Mouse (Mus musculus) kidney, postnatal 0 days (tissue): ENCODE measurements around the gene Ppia. TPM values are rescaled to one million over a fixed set of nuclear protein-coding genes. Genes with fewer than 3 reads are reported as not detected.

Experiments
- ATAC-seq: fragments of 200-750 bp; cut with Nextera tagmentation; replicated peaks from 2 replicates; pipeline ENCODE4 v1.8.0; 2017; ENCODE audit warnings: low read depth, moderate number of reproducible peaks, moderate TSS enrichment, moderate library complexity; ENCODE audit not compliant: low FRiP score
- DNase-seq: peaks from one replicate; pipeline ENCODE4 v3.0.0-alpha.2; 2016; ENCODE audit warnings: low spot score
- H3K27ac ChIP-seq: fragments of 300-500 bp; sonication (generic); 2 replicates; pipeline ENCODE4 v1.5.1; 2014; ENCODE audit warnings: mild to moderate bottlenecking
- H3K27me3 ChIP-seq: fragments of 300-500 bp; sonication (generic); 2 replicates; pipeline ENCODE4 v1.6.1; 2014; ENCODE audit warnings: low read length, mixed read lengths; ENCODE audit not compliant: insufficient read depth
- H3K36me3 ChIP-seq: fragments of 300-500 bp; sonication (generic); 2 replicates; pipeline ENCODE4 v1.6.1; 2014; ENCODE audit warnings: low read length, mixed read lengths; ENCODE audit not compliant: insufficient read depth
- H3K4me1 ChIP-seq: fragments of 300-500 bp; sonication (generic); replicated peaks from 2 replicates; pipeline ENCODE4 v1.6.1; 2014; ENCODE audit warnings: antibody characterized with exemption, low read length, mixed read lengths; ENCODE audit not compliant: insufficient read depth
- H3K4me2 ChIP-seq: fragments of 300-500 bp; sonication (generic); 2 replicates; pipeline ENCODE4 v1.6.1; 2014; ENCODE audit warnings: mild to moderate bottlenecking, low read length, moderate library complexity, mixed read lengths
- H3K4me3 ChIP-seq: fragments of 300-500 bp; sonication (generic); replicated peaks from 2 replicates; pipeline ENCODE4 v1.5.1; 2014; ENCODE audit warnings: low read depth, low read length
- H3K9ac ChIP-seq: fragments of 300-500 bp; sonication (generic); 2 replicates; pipeline ENCODE4 v1.6.1; 2014; ENCODE audit warnings: low read depth, low read length
- H3K9me3 ChIP-seq: fragments of 300-500 bp; sonication (generic); replicated peaks from 2 replicates; pipeline ENCODE4 v1.6.1; 2016; ENCODE audit warnings: low read length, inconsistent platforms, mixed read lengths
- CTCF ChIP-seq: IDR thresholded peaks from 2 replicates; pipeline ENCODE4 v1.5.1; 2016; ENCODE audit warnings: antibody characterized with exemption, low read depth, mild to moderate bottlenecking, moderate library complexity
- WGBS: fragments of 180-500 bp; shearing (Covaris S2); extraction: QIAGEN DNeasy Blood & Tissue Kit; methylation state at CpG from one replicate; pipeline ENCODE4 v1.1.7; 2014; 5-methylcytosine and 5-hydroxymethylcytosine counted together
- polyA plus RNA-seq: library from polyadenylated mRNA; unstranded; fragments of >200 nt; fragmentation: Nextera tagmentation; extraction: Ambion mirVana; gene quantifications from 2 replicates; pipeline ENCODE4 v1.2.1, GENCODE M21; 2015

Ppia gene
- polyA plus RNA-seq, 1 experiment from 2014 or later = 5,791 TPM

GRCm38 (mm10) chr11:6403830-6404405 lies 11.3 kb upstream of the Ppia start:
- no peak for ATAC-seq
- peaks cover 61% of the 10 kb centered on the region for H3K36me3 ChIP-seq

GRCm38 (mm10) chr11:6404699-6405566 lies 10.3 kb upstream of the Ppia start:
- TF ChIP-seq CTCF = no peak
- H3K4me3 ChIP-seq = no peak overlapping the region
- H3K9ac ChIP-seq = peak overlapping the region; percentile 37; the same call in 1 of the 2 replicates
- peaks cover 51% of the 10 kb centered on the region for H3K36me3 ChIP-seq
- H3K4me1 ChIP-seq = peaks cover 26% of the 10 kb centered on the region; the same call in 1 of the 2 replicates
- peak overlapping the region; percentile 89 for H3K27ac ChIP-seq
- no peaks in the 10 kb centered on the region for H3K27me3 ChIP-seq
- H3K4me2 ChIP-seq = no peak overlapping the region
- DNase-seq (no peak), ATAC-seq (no peak; the same call in 1 of the 2 replicates)
- no peaks in the 10 kb centered on the region for H3K9me3 ChIP-seq
- WGBS = 72% methylated on average over 9 of the region's 9 CpGs

More at GRCm38 (mm10) chr11:6403830-6404405, 11.3 kb upstream of the Ppia start:
- Histone ChIP-seq H3K4me3 (no peak overlapping the region), H3K4me2 (no peak overlapping the region), H3K4me1 (peaks cover 26% of the 10 kb centered on the region; the same call in 1 of the 2 replicates), H3K9ac (no peak overlapping the region), H3K27me3 (no peaks in the 10 kb centered on the region), H3K9me3 (no peaks in the 10 kb centered on the region), H3K27ac (0 out of 2 replicates have a peak overlapping the region, but pooled peaks have one; percentile 19)
- WGBS = 91% methylated on average over 5 of the region's 5 CpGs
- no peak for TF ChIP-seq CTCF
- no peak for DNase-seq

GRCm38 (mm10) chr11:6405591-6406081 lies 9.6 kb upstream of the Ppia start:
- Histone ChIP-seq H3K36me3 (peaks cover 45% of the 10 kb centered on the region), H3K4me1 (peaks cover 26% of the 10 kb centered on the region; the same call in 1 of the 2 replicates), H3K4me2 (no peak overlapping the region), H3K27me3 (no peaks in the 10 kb centered on the region), H3K9ac (peak overlapping the region; percentile 37; the same call in 1 of the 2 replicates), H3K27ac (peak overlapping the region; percentile 89), H3K4me3 (no peak overlapping the region), H3K9me3 (no peaks in the 10 kb centered on the region)
- no peak; the same call in 1 of the 2 replicates for ATAC-seq
- DNase-seq = peak; percentile 64
- TF ChIP-seq CTCF = no peak
- 34% methylated on average over 4 of the region's 4 CpGs for WGBS

GRCm38 (mm10) chr11:6406251-6407161 lies 8.7 kb upstream of the Ppia start:
- no peaks in the 10 kb centered on the region for H3K27me3 ChIP-seq
- peaks cover 37% of the 10 kb centered on the region for H3K36me3 ChIP-seq
- peak; percentile 93 for DNase-seq
- H3K4me2 ChIP-seq = peak overlapping the region; percentile 16
- H3K9ac ChIP-seq = peak overlapping the region; percentile 5; the same call in 1 of the 2 replicates
- no peak overlapping the region for H3K4me3 ChIP-seq
- H3K27ac ChIP-seq = peak overlapping the region; percentile 89
- ATAC-seq = peak; percentile 69
- WGBS = 13% methylated on average over 14 of the region's 14 CpGs
- H3K9me3 ChIP-seq = no peaks in the 10 kb centered on the region
- peaks cover 26% of the 10 kb centered on the region; the same call in 1 of the 2 replicates for H3K4me1 ChIP-seq
- TF ChIP-seq CTCF = no peak

- WGBS = 65% methylated on average over 3 of the region's 3 CpGs
- no peak overlapping the region for H3K27ac ChIP-seq
These were observed 8.1 kb upstream of the Ppia start for GRCm38 (mm10) chr11:6407162-6407621.

More at GRCm38 (mm10) chr11:6407162-6407621, 8.1 kb upstream of the Ppia start:
- H3K27me3 ChIP-seq = no peaks in the 10 kb centered on the region
- H3K4me2 ChIP-seq = no peak overlapping the region
- peaks cover 30% of the 10 kb centered on the region for H3K36me3 ChIP-seq
- DNase-seq (no peak), ATAC-seq (no peak)
- H3K4me3 ChIP-seq = no peak overlapping the region
- peaks cover 26% of the 10 kb centered on the region; the same call in 1 of the 2 replicates for H3K4me1 ChIP-seq
- TF ChIP-seq CTCF = no peak
- H3K9me3 ChIP-seq = no peaks in the 10 kb centered on the region
- no peak overlapping the region for H3K9ac ChIP-seq
